Mouse (Mus musculus): ENCODE data around the gene Fgr.

- TF ChIP-seq CTCF (IDR thresholded peaks at IDR 0.05; ENCODE audit: borderline replicate concordance, insufficient read depth, low read depth, low read length): no peak
- TF ChIP-seq POLR2A (IDR thresholded peaks at IDR 0.05; ENCODE audit: borderline replicate concordance, insufficient read depth, low read length): no peak
These were observed 5.6 kb upstream of the Fgr start for GRCm38 (mm10) chr4:132968105-132968938.
